23 mouse cellular contexts compared by ENCODE assay signal in the genomic region with DNA sequence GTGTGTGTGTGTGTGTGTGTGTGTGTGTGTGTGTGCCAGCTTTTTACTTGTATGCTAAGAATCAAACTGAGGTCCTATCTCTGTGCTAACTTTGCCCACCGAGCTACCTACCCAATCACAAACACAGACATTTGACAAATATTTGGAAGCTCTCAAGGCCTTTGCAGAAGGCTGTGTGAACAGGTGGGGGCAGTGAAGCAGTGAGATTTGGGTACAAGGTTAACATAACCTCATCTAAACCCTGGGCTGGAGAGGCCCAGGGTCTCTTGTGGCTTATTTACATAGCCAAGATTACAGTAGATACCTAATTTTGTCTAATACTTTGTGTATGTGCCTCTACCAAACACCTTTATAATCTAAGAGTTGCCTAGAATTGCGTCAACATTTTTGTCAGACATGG. TPM values are rescaled to one million over a fixed set of nuclear protein-coding genes. Genes with fewer than 3 reads are reported as not detected.
DNase-seq lines count a peak whose midpoint lies in the region; ATAC-seq and TF ChIP-seq lines count a peak whose summit lies in the region.
"Had no signal": no experiment of that assay in that cellular context is flagged by ENCODE, and none has a peak within 500 bp of the region (broad histone marks: within the 10 kb centered on the region; RNA-seq: fewer than 3 reads in every experiment).

No protein-coding gene starts in this region.

- no peak for TF ChIP-seq EP300 in liver, postnatal 0 days (IDR thresholded peaks at IDR 0.05; ENCODE audit: low read depth)
- TF ChIP-seq EP300 in CH12.LX (IDR thresholded peaks at IDR 0.05; ENCODE audit: low read length): peak; percentile 67; the same call in 1 of the 2 replicates

- TF ChIP-seq RAD21 in CH12.LX (IDR thresholded peaks at IDR 0.05; ENCODE audit: low read depth, low read length): no peak; the same call in 1 of the 2 replicates

- in situ Hi-C loops in CH12.LX (cut with MboI; ENCODE audit: low pct_ligation_motif_present, low pct_unique_long_range_greater_than_20kb, low sequenced_read_pairs): loop anchor here (5.0 kb wide), 1 partner anchor 35 kb away; no protein-coding TSS in a partner anchor

- H3K36me3 ChIP-seq in liver, postnatal 0 days (replicated peaks; ENCODE audit: insufficient read depth, low read length): no peaks in the 10 kb centered on the region
- no peaks in the 10 kb centered on the region for H3K36me3 ChIP-seq in liver, embryonic 11.5 days (ENCODE audit: control insufficient read depth, insufficient read depth, low read length)
- no peaks in the 10 kb centered on the region for H3K36me3 ChIP-seq in CH12.LX (replicated peaks in 1 of 2; ENCODE audit: control insufficient read depth in 1 of 2, insufficient read depth in 1 of 2, low read length in 1 of 2)
- no peaks in the 10 kb centered on the region for H3K36me3 ChIP-seq in intestine, embryonic 16.5 days (ENCODE audit: control insufficient read depth, insufficient read depth, low read length)
- H3K36me3 ChIP-seq: G1E had no signal

- no peaks in the 10 kb centered on the region for H3K4me1 ChIP-seq in liver, postnatal 0 days (ENCODE audit: insufficient read depth)
- H3K4me1 ChIP-seq in liver, embryonic 11.5 days (replicated peaks; ENCODE audit: control insufficient read depth, insufficient read depth, low read length): no peaks in the 10 kb centered on the region
- peaks cover 3 to 35% of the 10 kb centered on the region in 2 experiments for H3K4me1 ChIP-seq in CH12.LX (ENCODE audit: control insufficient read depth in 1 of 2, insufficient read depth in 2 of 2)
- no peaks in the 10 kb centered on the region for H3K4me1 ChIP-seq in intestine, embryonic 16.5 days (ENCODE audit: control insufficient read depth, insufficient read depth, low read length)

- no peaks in the 10 kb centered on the region for H3K79me2 ChIP-seq in CH12.LX (replicated peaks; ENCODE audit: control insufficient read depth, extremely low read depth, insufficient read depth, poor library complexity, severe bottlenecking)

- H3K27me3 ChIP-seq in liver, postnatal 0 days (ENCODE audit: insufficient read depth, low read length): no peaks in the 10 kb centered on the region
- no peaks in the 10 kb centered on the region for H3K27me3 ChIP-seq in liver, embryonic 11.5 days (replicated peaks; ENCODE audit: control insufficient read depth, insufficient read depth, low read length)
- H3K27me3 ChIP-seq in CH12.LX (replicated peaks): no peaks in the 10 kb centered on the region
- no peaks in the 10 kb centered on the region for H3K27me3 ChIP-seq in intestine, embryonic 16.5 days (replicated peaks; ENCODE audit: control insufficient read depth, insufficient read depth, low read length)
- H3K27me3 ChIP-seq: Patski had no signal

- TF ChIP-seq POLR2A in CH12.LX (IDR thresholded peaks at IDR 0.05; ENCODE audit: low read depth, low read length): no peak

- H3K9ac ChIP-seq in liver, postnatal 0 days (replicated peaks): no peak overlapping the region
- H3K9ac ChIP-seq in liver, embryonic 11.5 days (ENCODE audit: low read depth, low read length): no peak overlapping the region
- H3K9ac ChIP-seq in CH12.LX (ENCODE audit: insufficient read depth, low read depth): no peak overlapping the region
- H3K9ac ChIP-seq in intestine, embryonic 16.5 days (ENCODE audit: low read depth, low read length): no peak overlapping the region

- H3K9me3 ChIP-seq in liver, postnatal 0 days (ENCODE audit: low read length): no peaks in the 10 kb centered on the region
- H3K9me3 ChIP-seq in liver, embryonic 11.5 days (ENCODE audit: control insufficient read depth, low read length): no peaks in the 10 kb centered on the region
- peaks cover 4% of the 10 kb centered on the region for H3K9me3 ChIP-seq in CH12.LX (replicated peaks; ENCODE audit: low read length)
- H3K9me3 ChIP-seq in intestine, embryonic 16.5 days (ENCODE audit: control insufficient read depth, low read length): no peaks in the 10 kb centered on the region
- H3K9me3 ChIP-seq: G1E had no signal

- no peak for DNase-seq in liver, postnatal 0 days
- DNase-seq in liver, embryonic 11.5 days (ENCODE audit: low spot score): no peak
- DNase-seq in spleen, postnatal 36 days (ENCODE audit: low spot score in 2 of 2): peak; percentile 26 to 45
- DNase-seq in spleen, postnatal 4 days (ENCODE audit: low spot score in 2 of 2): no peak
- DNase-seq in A20 (ENCODE audit: low read depth, low spot score) (peak; percentile 95), CH12.LX (ENCODE audit: extremely low read depth) (peak; percentile 81)
- DNase-seq in right cerebral cortex, adult 18-20 months: no peak
- DNase-seq: adrenal gland, adult 2 months; adrenal gland, adult 8-10 months; adrenal gland, postnatal 10 days; adrenal gland, postnatal 14 days; adrenal gland, postnatal 25 days; adrenal gland, postnatal 36 days; B cell, adult 2 months; cerebellum, adult 11 months; cerebellum, adult 11-12 months; cerebellum, adult 18-20 months; cerebellum, adult 2 months had no signal

- H3K4me2 ChIP-seq in liver, postnatal 0 days (ENCODE audit: low read depth, low read length): no peak overlapping the region
- no peak overlapping the region for H3K4me2 ChIP-seq in liver, embryonic 11.5 days
- H3K4me2 ChIP-seq in CH12.LX (ENCODE audit: insufficient read depth, low read depth, poor library complexity, severe bottlenecking): no peak overlapping the region
- H3K4me2 ChIP-seq in intestine, embryonic 16.5 days (ENCODE audit: low read depth, low read length): no peak overlapping the region

- peak; percentile 68; the same call in 1 of the 2 replicates for ATAC-seq in liver, postnatal 0 days
- no peak for ATAC-seq in liver, embryonic 11.5 days (replicated peaks; ENCODE audit: low FRiP score)
- ATAC-seq in intestine, embryonic 16.5 days: no peak
- ATAC-seq: activated CD4-positive, CD25-positive, alpha-beta regulatory T cell, adult 4 months; CD4-positive, CD25-positive, alpha-beta regulatory T cell, adult 4 months; Patski had no signal

- no peak overlapping the region for H3K4me3 ChIP-seq in liver, postnatal 0 days (ENCODE audit: low read depth, low read length)
- H3K4me3 ChIP-seq in liver, embryonic 11.5 days (ENCODE audit: low read depth, low read length): no peak overlapping the region
- H3K4me3 ChIP-seq in CH12.LX (replicated peaks in 1 of 3; ENCODE audit: low read depth in 2 of 3, low read length in 2 of 3, poor library complexity in 1 of 3): no peak overlapping the region
- H3K4me3 ChIP-seq in intestine, embryonic 16.5 days (ENCODE audit: low read length): no peak overlapping the region

- dilution Hi-C loops in CH12.LX (cut with MboI; ENCODE audit: extremely low pct_ligation_motif_present, extremely low pct_unique_long_range_greater_than_20kb, low sequenced_read_pairs): no loop called here

- TF ChIP-seq CTCF in liver, postnatal 0 days (IDR thresholded peaks at IDR 0.05; ENCODE audit: low read depth): no peak
- no peak for TF ChIP-seq CTCF in CH12.LX (conservative IDR thresholded peaks at IDR 0.05 in 1 of 2, IDR thresholded peaks at IDR 0.05 in 1 of 2; ENCODE audit: low read depth in 2 of 2, low read length in 2 of 2)

- no peak overlapping the region for H3K27ac ChIP-seq in liver, postnatal 0 days (ENCODE audit: low read depth)
- H3K27ac ChIP-seq in liver, embryonic 11.5 days (ENCODE audit: low read depth, low read length): no peak overlapping the region
- H3K27ac ChIP-seq in CH12.LX (ENCODE audit: insufficient read depth, low read depth): no peak overlapping the region
- no peak overlapping the region for H3K27ac ChIP-seq in intestine, embryonic 16.5 days (ENCODE audit: low read length)

- WGBS in liver, postnatal 0 days (ENCODE audit: insufficient replicate concordance): 51% methylated on average over 2 of the region's 2 CpGs
- 74% methylated on average over 2 of the region's 2 CpGs for WGBS in liver, embryonic 11.5 days
- 76% methylated on average over 2 of the region's 2 CpGs for WGBS in intestine, embryonic 16.5 days

TF ChIP-seq in CH12.LX, 34 proteins besides CTCF, POLR2A, EP300 and RAD21 (continues in another document):
- TF ChIP-seq USF2 (conservative IDR thresholded peaks at IDR 0.05; ENCODE audit: low read depth, low read length) (no peak), NRF1 (IDR thresholded peaks at IDR 0.05; ENCODE audit: low read depth, low read length) (no peak), PAX5 (IDR thresholded peaks at IDR 0.05; ENCODE audit: low read length) (no peak), TCF12 (IDR thresholded peaks at IDR 0.05; ENCODE audit: low read depth, low read length) (peak; percentile 56; the same call in 1 of the 2 replicates), MYC (IDR thresholded peaks at IDR 0.05; ENCODE audit: low read depth, low read length) (no peak), JUN (IDR thresholded peaks at IDR 0.05; ENCODE audit: insufficient read depth, low read depth, low read length) (no peak), TBP (conservative IDR thresholded peaks at IDR 0.05; ENCODE audit: low read depth, low read length) (no peak), MAZ (IDR thresholded peaks at IDR 0.05; ENCODE audit: low read depth, low read length) (no peak), MXI1 (IDR thresholded peaks at IDR 0.05; ENCODE audit: low read depth, low read length) (no peak), BHLHE40 (IDR thresholded peaks at IDR 0.05; ENCODE audit: low read depth, low read length) (no peak), ETS1 (conservative IDR thresholded peaks at IDR 0.05; ENCODE audit: low read depth, low read length) (peak; percentile 22; the same call in 1 of the 2 replicates), HCFC1 (IDR thresholded peaks at IDR 0.05; ENCODE audit: low read depth, low read length) (no peak), RCOR1 (conservative IDR thresholded peaks at IDR 0.05; ENCODE audit: low read depth, low read length) (no peak), JUND (conservative IDR thresholded peaks at IDR 0.05; ENCODE audit: low read depth, low read length) (no peak), GABPA (IDR thresholded peaks at IDR 0.05; ENCODE audit: insufficient replicate concordance, low read depth, low read length) (no peak)

RNA-seq across cellular contexts. Expression of gene Bptf, which starts 10.5 kb away (rescaled TPM):
- 7.3 and 8.3 TPM in 2 replicates for polyA plus RNA-seq in liver, postnatal 0 days (2015; fragmentation: Nextera tagmentation; extraction: Ambion mirVana)
- 22.6 and 27.9 TPM in 2 replicates for polyA plus RNA-seq in liver, embryonic 11.5 days (2014; fragmentation: Nextera tagmentation; extraction: Ambion mirVana)
- total RNA-seq in CH12.LX (2012; rRNA removed) (28.0 and 29.6 TPM in 2 replicates), CH12.LX (2014; rRNA removed) (22.1 and 22.2 TPM in 2 replicates)
- polyA plus RNA-seq in CH12.LX (2012; ENCODE audit: insufficient read length, low read depth): 55.6 and 63.9 TPM in 2 replicates
- polyA plus RNA-seq in intestine, embryonic 16.5 days (2015; fragmentation: Nextera tagmentation; extraction: Ambion mirVana): 16.8 and 19.1 TPM in 2 replicates

RNA-seq across cellular contexts. Expression of gene Nol11, which starts 46.8 kb away (rescaled TPM):
- polyA plus RNA-seq in liver, postnatal 0 days (2015; fragmentation: Nextera tagmentation; extraction: Ambion mirVana): 10.7 and 11.7 TPM in 2 replicates
- polyA plus RNA-seq in liver, embryonic 11.5 days (2014; fragmentation: Nextera tagmentation; extraction: Ambion mirVana): 62.8 and 70.7 TPM in 2 replicates
- total RNA-seq in CH12.LX (2012; rRNA removed): 62.1 and 76.5 TPM in 2 replicates
- total RNA-seq in CH12.LX (2014; rRNA removed): 172 and 191 TPM in 2 replicates
- polyA plus RNA-seq in CH12.LX (2012; ENCODE audit: insufficient read length, low read depth): 89.3 and 109 TPM in 2 replicates
- polyA plus RNA-seq in intestine, embryonic 16.5 days (2015; fragmentation: Nextera tagmentation; extraction: Ambion mirVana): 36.9 and 43.0 TPM in 2 replicates

Comparison
In these comparisons a context has a peak if more than half of its experiments do, and no peak if none do; other contexts are left out.
1. DNase-seq: peak in spleen, postnatal 36 days (2 of 2), A20 (single experiment) and CH12.LX (single experiment); none in liver, postnatal 0 days (single experiment), liver, embryonic 11.5 days (single experiment), spleen, postnatal 4 days (0 of 2) and right cerebral cortex, adult 18-20 months (single experiment).